Mouse (Mus musculus) c-Kit-positive CD71-negative TER-119-negative erythroid progenitor cells, embryonic 14.5 days (primary cell): Measurements from ENCODE around the gene Evx2.

Source experiments
- DNase-seq: peaks from one replicate; pipeline ENCODE4 v3.0.0-alpha.2; 2013; ENCODE audit warnings: low read depth

Evx2 gene

DNA sequence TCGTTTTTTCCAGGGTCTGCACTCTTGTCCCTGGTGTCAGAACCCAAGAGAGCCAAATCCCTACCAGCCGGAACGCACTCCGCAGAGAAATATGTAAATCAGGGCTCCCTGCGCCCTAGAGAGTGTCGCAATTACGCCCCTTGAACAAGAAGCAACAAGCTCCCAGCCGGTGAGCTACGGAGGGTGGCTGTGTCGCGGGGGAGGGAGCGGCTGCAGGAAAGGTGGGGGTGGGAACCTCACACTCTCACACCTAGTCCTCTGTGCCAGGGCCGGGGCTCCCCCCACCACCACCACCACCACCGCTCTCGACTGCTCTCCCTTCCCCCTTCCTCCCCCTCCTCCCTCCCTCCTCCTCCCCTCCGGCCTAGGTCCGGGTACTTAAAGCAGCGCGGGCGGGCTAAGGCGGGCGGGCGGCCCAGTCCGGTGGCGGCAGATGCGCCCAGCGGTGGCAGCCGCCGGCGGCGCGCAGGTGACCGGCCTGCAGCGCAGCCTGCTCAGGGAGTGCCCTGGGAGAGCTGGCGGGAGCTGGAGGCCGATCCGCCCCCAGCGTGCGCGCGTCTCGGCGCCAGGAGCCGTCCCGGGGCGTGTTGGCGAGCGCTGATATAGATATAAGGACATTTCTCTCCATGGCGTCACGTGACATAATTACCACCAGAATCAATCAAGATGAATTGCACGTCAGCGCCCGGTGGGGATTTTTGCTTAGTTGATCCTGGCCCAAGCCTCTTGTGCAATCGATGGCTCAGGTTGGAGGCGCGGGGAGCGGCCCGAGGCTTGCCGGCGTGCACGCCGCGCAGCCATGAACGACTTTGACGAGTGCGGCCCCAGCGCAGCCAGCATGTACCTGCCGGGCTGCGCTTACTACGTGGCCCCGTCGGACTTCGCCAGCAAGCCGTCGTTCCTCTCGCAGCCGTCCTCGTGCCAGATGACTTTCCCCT is 22.5 kb upstream of the Evx2 start:
- DNase-seq = no peak

DNA sequence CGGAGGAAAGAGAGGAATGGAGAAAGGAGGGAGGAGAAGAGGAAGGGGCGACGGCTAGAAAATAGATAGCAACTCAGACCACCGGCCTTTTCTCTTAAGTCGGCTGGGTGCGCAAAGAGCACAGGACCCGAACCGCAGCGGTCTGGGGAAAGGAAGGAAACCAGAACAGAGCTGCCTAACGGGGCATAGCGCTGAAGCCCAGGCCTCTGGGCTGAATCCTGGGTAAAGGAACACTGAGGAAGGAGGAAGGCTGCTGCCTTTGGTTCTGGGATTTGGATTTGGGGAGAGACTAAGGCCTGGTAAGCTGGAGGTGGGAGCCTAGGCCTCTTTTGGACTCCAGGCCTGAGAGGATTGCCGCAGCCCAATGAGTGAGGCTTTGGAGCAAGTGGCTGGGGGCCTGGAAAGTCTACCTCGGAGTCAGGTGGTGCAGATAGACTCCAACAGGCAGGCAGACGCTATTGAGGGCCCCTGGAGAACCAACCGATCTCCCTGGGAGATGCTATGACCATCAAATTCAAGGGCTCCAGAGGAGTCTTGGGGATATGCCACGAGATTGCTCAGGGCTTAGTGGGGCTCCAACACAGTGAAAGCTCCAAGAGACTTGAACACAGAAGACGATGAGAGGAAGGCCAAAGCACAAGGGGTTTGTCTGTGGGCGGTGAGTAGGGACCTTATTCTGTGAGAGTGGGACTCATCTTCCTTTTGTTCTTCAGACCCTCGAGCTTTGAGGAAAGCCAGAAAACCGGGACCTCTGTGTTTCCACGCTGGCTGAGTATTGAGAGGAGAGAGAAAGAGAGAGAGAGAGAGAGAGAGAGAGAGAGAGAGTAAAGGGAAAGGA is 21.4 kb upstream of the Evx2 start:
- no peak for DNase-seq

DNA sequence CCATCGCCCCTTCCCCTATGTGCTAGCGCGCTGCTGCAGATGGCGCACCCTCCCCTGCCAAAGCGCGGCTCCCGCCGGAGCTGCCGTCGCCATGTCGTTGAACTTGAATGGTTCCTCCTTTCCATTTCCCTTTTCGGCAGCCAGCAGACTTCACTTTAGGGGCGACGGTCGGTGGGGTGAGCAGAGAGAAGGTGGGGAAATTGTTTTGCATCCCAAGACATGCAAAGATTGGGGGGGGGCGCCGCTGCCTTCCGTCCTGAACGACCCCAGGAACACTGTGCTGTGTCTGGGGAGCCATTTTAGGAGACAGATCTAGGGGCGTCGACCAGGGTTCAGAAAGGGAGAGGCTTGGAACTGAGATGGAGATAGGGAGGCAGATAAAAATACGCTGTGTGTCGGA is 20.6 kb upstream of the Evx2 start:
- DNase-seq = no peak

DNA sequence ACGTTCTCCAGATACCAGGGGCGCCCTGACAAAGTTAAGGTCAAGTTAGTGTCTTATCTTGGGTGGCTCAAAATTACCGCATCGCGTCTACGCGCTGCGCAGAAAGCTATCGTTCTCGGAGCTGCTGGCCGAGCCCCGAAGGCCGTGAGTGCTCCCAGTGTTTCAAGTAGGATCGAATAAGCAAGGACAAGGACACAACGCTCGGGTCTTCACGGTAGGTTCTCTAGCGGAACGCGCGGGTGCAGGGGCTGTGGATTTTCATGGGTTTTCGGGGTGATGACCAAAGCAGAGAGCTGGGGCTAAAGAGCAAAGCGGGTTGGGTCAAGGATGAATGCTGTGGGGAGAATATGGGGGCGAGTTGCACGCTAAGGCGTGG is 20.2 kb upstream of the Evx2 start:
- no peak for DNase-seq

DNA sequence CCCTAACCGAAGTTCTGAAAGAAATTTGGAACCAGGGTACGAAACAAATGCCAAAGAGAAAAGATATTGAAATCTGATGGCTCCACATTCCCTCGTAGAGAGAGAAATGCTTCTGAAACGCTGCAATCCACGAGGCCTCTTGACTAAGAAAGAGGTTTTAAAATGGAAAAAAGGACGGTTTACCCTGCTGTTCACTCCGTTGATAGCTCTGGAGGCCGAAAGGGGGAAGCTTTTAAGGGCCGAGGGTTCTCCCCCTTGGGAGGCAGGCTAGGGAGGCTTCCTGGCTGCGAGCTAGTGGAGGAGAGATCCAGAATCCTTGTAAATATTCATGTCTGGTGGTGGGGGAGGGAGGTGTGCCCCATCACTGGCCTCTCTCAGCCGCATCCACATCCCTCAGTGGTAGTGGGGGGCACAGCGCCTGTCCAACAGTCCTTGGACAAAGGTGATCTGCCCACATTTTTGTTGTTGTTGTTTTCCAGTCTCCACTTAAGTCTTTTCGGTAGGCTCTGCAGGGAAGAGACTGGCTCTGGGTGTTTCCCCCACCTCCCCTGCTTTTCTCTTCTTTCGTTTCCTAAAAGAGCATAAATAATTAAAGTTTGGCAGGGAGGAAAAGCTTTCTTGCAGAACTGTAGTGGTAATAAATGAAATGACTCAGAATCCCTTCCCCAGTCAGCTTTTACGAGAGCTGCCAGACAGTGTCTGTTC is 19.7 kb upstream of the Evx2 start, which contains the start of gene Hoxd11:
Hoxd11 (plus strand) TSS at position 667 of the 705 bp plus-strand sequence.
- DNase-seq = no peak

DNA sequence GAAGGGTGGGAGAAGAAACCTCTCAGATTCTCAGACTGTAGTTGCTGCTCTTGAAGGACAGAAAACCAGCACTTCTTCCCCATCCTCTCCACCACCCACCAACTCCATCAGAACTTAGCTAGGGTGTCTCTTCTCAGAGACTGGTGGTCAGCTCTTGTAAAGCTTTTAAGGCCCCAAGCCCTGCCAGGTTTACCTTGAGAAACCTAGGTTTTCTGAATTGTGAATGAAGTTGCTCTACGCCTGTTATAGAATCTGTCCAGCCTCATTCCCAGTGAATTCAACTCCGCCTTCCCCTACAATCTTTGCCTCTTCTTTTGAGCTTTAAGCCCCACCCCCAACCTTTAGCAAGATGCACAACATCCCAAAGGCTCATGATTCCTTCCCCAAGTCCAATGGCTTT is 17.7 kb upstream of the Evx2 start:
- no peak for DNase-seq

DNA sequence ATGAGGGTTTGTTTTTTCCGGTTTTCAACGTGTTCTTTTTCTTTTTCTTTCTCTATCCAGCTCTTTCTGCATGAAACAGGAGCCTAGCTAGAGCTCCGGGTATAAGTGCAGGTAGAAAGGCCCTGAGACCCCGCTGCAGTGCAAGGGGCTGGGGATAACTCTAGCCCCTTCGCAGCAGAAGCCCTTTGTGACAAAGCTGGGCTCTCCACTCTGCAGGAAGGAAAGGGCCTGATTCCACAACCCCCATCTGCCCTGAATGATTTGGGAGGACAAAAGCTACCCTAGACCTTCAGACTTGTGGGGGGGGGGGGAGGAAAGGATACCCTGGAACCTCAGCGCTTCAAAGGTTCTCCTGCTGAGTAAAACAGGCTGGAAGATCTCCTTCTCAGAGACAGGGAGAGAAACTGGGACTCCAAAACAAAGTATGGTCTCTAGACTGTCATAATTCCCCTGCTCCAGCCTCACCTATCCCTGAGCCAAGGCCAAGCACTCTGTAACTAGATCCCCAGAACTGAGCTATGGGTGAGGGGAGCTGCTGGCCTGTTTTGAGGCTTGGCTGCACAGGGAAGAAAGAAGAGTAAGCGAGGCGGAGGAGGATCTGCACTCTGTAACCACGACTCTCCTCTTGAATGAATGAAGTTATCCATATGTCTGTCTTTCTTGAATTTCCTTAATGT is 17.2 kb upstream of the Evx2 start:
- no peak for DNase-seq

DNA sequence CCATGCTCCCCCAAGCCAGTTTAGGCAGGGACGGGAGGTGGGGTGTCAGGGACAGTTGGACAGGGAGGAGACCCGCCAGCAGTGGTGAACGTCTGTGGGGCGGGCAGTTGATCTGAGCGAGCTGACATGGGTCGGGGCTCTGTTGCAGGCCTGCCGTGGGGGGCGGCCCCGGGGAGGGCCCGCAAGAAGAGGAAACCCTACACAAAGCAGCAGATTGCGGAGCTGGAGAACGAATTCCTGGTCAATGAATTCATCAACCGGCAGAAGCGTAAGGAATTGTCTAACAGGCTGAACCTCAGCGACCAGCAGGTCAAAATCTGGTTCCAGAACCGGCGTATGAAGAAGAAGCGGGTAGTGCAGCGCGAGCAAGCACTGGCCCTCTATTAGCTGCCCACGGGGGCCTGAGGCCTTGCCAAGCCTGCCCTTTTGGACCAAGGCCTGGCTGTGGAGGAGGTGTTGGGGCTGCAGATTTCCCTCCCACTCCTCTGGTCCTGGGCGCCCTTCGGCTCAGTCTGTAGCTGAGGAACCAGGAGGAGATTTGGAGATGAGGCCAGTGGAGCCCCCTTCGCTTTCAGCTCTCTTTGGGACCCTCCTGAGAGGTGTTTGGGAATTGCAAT is 16.4 kb upstream of the Evx2 start:
- no peak for DNase-seq

DNA sequence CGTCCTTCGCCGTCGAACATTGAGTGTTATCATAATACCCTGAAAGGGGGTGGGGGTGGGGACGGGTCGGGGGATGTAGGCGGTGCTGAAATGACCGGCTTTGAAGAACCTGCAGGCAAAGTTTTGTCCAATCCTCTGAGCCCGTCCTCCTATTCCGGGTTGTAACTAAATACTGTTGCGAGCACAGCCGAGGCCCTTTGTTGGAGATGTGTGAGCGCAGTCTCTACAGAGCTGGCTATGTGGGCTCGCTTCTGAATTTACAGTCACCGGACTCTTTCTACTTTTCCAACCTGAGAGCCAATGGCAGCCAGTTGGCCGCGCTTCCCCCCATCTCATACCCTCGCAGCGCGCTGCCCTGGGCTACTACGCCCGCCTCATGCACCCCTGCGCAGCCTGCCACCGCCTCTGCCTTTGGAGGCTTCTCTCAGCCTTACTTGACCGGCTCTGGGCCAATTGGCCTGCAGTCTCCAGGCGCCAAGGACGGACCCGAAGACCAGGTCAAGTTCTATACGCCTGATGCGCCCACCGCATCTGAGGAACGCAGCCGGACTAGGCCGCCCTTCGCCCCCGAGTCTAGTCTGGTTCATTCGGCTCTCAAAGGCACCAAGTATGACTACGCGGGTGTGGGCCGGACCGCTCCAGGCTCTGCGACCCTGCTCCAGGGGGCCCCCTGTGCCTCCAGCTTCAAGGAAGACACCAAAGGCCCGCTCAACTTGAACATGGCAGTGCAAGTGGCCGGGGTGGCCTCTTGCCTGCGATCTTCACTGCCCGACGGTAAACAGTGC is 15.7 kb upstream of the Evx2 start, which contains the start of gene Hoxd12:
Hoxd12 (plus strand) TSS at position 133 of the 785 bp plus-strand sequence.
- no peak for DNase-seq

DNA sequence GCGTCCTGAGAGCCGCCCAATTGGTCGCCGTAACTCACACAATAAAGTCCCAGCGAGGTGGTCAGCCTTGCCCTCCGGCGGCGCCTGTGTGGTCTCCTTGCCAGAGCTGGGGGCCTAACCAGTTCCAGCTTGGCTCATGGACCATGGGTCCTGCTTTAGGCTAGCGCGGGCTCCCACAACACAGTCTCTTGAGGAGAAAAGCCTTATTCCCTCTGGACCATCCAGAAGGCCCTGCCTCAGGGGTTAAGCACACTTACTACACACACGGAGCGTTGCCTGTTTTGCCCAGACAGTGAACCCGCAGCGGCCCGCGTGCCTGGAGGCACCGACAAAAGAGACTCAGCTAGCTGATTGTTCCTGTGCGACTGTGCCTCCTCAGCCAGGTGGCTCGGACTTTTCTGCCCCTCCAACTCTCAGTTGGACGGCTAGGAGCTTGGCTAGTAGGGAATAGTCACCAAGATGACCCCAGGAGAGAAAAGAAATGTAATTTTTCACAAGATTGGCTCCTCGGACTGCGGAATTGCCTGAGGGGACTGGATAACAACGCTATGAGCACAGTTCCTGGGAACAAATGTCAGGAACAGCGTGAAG is 14.6 kb upstream of the Evx2 start:
- DNase-seq = no peak

DNA sequence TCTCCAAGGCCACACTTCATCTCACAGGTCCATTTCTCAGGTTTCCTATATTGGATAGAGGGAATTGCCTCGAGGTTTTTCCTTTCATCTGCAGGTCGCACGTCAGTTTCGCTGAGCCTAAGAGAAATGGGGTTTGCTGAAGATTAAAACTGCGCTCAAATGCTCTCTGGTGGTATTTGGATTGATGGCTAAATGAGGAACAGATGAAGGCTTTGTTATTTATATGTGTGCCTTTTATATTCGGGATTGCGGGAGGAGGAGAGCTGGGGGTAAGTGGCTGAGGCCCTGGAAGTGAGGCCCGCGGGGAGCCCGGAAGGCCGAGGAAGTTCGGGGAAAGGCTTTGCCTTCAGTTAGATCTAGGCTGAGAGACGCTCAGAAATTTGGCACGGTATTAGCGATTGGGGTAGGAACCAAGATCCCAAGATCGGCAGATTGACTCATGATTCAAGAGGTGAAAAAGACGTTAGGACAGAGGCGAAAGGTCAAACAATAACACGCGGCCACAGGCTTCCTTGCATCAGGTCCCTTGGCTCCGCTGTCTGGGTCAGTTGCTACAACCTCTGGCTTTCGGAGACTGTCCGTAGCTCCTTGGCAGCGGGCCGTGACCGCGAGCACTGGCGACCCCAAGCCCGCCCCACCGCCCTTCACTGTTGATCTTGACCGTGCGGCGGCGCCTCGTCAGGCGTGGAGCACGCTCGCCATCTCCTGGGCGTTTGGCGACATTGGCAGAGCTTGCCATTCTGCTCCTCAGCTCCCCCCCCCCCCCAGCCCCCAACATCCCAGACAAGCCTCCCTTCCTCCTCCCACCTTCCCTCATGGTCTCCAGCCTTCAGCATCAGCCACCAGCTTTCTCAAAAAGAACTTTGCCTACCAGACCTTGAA is 13.4 kb upstream of the Evx2 start:
- DNase-seq = no peak

DNA sequence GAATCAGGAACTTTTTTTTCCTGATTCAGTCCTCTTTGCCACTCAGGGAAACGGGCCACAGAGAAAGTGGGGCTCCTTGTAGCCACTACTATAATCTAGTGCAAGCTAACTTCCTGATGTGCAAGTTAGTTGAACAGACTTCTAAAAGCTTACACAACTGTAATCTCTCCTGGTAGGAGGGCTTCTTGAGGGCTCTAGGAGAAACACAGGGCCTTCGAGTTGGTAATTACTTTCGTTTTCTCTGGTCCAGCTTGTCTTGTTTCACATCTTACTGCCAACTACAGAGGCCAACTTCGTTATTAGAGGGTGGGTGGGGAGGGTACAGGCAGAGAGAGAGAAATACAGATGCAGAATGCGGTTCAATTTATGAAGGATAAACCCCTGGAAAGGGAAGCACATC is 12.5 kb upstream of the Evx2 start:
- no peak for DNase-seq

DNA sequence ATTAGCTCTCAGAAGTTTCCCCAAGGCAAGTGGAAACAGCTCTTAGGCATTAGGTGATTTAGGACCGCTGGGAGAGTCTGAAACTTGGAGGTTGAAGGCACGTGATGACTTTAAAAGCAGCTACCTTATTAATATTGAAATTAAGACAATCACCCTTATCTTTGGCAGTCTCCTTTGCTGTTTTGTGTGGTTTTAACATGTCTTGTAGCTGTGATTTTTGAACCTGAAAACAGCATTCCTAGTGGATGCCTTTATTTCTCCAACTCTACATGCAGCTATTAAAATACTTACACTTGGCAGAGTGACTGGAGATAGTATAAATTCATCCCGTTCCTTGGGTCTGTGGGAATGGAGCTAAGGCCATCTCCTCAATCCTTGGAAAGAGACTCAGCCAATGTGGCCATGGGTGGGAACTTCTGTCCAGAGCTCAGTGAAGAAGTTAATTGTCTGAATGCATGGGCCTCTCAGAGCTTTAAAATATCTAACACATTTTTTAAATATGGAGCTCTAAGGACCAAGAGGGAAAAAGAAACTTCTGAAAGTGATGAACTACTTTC is 11.4 kb upstream of the Evx2 start:
- DNase-seq = no peak

DNA sequence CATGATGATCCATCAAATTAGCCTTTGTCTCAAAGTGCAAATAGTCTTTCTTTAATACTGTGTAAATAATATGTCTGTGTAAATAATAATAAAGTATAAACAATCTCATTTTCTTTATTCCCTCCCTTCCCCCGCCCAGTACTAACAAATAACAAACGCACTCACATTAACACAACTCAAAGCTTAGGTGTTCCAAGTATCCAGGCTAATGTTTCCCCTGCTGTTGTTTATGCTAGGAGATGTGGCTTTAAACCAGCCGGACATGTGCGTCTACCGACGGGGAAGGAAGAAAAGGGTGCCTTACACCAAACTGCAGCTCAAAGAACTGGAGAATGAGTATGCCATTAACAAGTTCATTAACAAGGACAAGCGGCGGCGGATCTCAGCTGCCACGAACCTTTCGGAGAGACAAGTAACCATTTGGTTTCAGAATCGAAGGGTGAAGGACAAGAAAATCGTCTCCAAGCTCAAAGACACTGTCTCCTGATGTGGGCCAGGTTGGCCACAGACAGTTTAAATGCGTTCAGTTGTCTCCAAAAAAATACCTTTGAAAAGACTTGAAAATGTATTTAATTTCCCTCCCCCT is 10.4 kb upstream of the Evx2 start:
- DNase-seq = no peak

DNA sequence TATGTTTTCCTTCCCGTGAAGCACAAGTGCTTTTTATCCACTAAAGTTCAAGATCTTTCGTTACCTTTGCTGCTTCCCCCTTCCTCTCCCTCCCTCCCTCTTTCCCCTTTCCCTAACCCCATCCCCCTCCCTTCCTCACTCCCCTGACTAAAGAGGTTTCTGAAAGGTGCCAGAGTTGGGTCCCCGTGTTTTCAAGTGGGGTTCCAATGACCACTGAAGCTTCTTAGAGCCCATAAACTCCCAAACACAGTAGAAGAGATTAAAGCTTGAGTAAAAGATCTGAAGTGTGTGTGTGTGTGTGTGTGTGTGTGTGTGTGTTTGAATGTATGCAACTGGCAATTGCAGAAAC is 9.8 kb upstream of the Evx2 start:
- DNase-seq = no peak

DNA sequence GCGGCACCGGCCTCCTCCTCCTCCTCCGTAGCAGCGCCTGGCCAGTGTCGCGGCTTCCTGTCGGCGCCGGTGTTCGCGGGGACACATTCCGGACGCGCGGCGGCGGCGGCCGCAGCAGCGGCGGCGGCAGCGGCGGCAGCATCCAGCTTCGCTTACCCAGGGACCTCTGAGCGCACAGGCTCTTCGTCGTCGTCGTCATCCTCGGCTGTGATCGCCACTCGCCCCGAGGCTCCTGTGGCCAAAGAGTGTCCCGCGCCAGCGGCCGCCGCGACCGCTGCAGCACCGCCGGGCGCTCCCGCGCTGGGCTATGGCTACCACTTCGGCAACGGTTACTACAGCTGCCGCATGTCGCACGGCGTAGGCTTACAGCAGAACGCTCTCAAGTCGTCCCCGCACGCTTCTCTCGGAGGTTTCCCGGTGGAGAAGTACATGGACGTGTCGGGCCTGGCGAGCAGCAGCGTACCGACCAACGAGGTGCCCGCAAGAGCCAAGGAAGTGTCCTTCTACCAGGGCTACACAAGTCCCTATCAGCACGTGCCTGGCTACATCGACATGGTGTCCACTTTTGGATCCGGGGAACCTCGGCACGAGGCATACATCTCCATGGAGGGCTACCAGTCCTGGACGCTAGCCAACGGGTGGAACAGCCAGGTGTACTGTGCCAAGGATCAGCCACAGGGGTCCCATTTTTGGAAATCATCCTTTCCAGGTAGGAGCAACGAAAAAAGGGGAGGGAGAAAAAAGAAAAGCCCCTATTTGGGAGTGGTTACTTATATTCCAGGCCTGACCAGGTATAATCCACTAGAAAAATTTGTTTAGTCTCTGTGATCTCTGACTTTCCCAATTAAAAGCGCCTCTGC is 9.2 kb upstream of the Evx2 start:
- DNase-seq = no peak

DNA sequence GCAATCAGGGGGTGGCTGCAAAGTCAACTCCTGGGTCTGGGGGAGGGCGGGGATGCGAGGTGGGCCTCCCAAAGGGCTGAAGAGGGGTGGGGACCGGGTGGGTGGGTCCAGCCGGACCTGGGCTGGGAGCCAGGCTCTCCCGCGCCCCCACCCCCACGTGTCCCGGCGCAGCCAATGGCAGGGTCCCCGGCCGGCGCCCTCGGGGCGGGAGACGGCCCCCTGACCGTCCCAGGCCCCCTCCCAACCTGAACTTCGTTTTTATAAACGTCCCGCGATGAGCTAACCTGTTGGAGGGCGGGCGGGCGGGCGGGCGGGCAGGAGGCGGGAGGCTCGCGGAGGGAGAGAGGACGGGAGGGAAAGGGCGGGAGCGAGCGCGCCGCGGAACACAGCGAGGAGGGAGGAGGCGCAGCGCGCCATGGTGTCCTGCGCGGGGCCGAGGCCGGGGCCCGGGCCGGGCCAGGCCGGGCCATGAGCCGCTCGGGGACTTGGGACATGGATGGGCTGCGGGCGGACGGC is 8.5 kb upstream of the Evx2 start, which contains the start of gene Hoxd13:
Hoxd13 (plus strand) TSS at position 469 of the 516 bp plus-strand sequence.
- DNase-seq = no peak
